Mouse (Mus musculus) CH12.LX (cell line): ENCODE measurements around the gene Mdga1.

Experiments used
- CTCF ChIP-seq, 2 experiments: IDR thresholded peaks in 1 of 2; conservative IDR thresholded peaks in 1 of 2; 2 replicates each; pipeline ENCODE4 v1.5.1; 2011 to 2012; ENCODE audit warnings: low read depth in 2 of 2, low read length in 2 of 2, improper control_type of control experiment in 1 of 2, inconsistent platforms in 1 of 2, mild to moderate bottlenecking in 1 of 2, moderate library complexity in 1 of 2
- E2F4 ChIP-seq: IDR thresholded peaks from 2 replicates; pipeline ENCODE4 v1.6.1; 2011; ENCODE audit warnings: low read depth, low read length, improper control_type of control experiment; ENCODE audit not compliant: insufficient replicate concordance

DNA sequence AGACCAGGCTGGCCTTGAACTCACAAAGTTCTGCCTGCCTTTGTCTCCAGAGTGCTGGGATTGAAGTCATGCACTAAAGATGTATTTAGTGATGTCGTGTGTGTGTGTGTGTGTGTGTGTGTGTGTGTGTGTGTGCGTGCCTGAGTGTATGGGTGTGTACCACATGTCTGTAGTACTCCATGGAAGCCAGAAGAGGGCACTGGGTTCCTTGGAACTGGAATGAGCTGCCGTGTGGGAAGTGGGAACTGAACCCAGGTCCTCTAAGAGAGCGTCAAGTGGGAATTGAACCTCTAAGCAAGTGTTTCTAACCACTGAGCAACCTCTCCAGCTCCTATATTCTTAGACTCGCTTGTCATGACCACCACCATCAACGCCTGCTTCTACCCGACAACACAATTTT, 60.9 kb downstream of the Mdga1 start:
- TF ChIP-seq E2F4, result no peak
- no peak for TF ChIP-seq CTCF (conservative IDR thresholded peaks at IDR 0.05 in 1 of 2, IDR thresholded peaks at IDR 0.05 in 1 of 2; ENCODE audit: low read depth in 2 of 2, low read length in 2 of 2)
